Mouse (Mus musculus): Measurements from ENCODE around the gene Hs2st1. TPM values are rescaled to one million over a fixed set of nuclear protein-coding genes. Genes with fewer than 3 reads are reported as not detected.

The Hs2st1 gene
- total and polyA plus RNA-seq, 3 experiments, result 13.6 to 16.1 TPM; not detected in 1

DNA sequence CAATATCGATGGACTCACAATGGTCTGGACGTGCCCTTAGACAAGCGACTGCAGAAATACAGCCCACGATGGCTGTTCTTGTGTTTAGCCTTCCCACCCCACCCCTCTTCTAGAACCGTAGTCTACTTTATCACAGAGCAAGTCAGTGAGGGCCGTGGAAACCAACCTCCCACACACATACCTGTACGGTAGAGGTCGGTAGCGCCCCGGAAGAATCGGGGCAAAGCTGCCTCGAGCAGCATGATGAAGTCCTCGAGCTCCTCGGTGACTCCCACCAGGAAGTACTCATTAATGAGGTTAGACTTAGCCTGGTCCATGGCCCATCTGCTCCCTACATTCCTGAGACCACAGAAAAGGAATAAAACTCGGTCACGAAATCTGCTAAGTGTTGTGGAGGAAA, 134.7 kb downstream of the Hs2st1 start:
- no peak for TF ChIP-seq ZMIZ1 (IDR thresholded peaks at IDR 0.05; ENCODE audit: low read depth, low read length)
- TF ChIP-seq MAFK (IDR thresholded peaks at IDR 0.05; ENCODE audit: borderline replicate concordance, low read depth, low read length), result no peak
- TF ChIP-seq MAZ (IDR thresholded peaks at IDR 0.05; ENCODE audit: low read depth, low read length), result no peak
- no peak for TF ChIP-seq BHLHE40 (IDR thresholded peaks at IDR 0.05; ENCODE audit: borderline replicate concordance, low read depth, low read length)
- TF ChIP-seq SMC3 (IDR thresholded peaks at IDR 0.05; ENCODE audit: low read depth, low read length), result no peak
- TF ChIP-seq ZC3H11A (IDR thresholded peaks at IDR 0.05; ENCODE audit: low read depth, low read length), result no peak
- TF ChIP-seq TAL1 (IDR thresholded peaks at IDR 0.05; ENCODE audit: low read length), result no peak
- DNase-seq (ENCODE audit: low read depth, low spot score), result no peak
- Histone ChIP-seq H3K79me2 (ENCODE audit: control insufficient read depth, insufficient read depth, low read length, poor library complexity) (no peaks in the 10 kb centered on the region), H3K27me3 (ENCODE audit: control insufficient read depth in 1 of 2, insufficient read depth in 2 of 2, low read length in 2 of 2) (no peaks in the 10 kb centered on the region), H3K9ac (ENCODE audit: control insufficient read depth, low read depth, low read length, poor library complexity, severe bottlenecking) (no peak overlapping the region), H3K4me1 (ENCODE audit: control insufficient read depth in 1 of 2, insufficient read depth in 2 of 2, low read length in 2 of 2) (no peaks in the 10 kb centered on the region), H3K27ac (ENCODE audit: control insufficient read depth, low read depth, low read length) (no peak overlapping the region), H3K9me3 (replicated peaks; ENCODE audit: insufficient read depth, low read length) (no peaks in the 10 kb centered on the region), H3K36me3 (ENCODE audit: control insufficient read depth in 1 of 2, insufficient read depth in 2 of 2, low read length in 2 of 2) (no peaks in the 10 kb centered on the region; a peak in 1 of 4 replicates), H3K4me3 (ENCODE audit: control insufficient read depth in 1 of 2, insufficient read depth in 1 of 2, low read depth in 2 of 2, low read length in 2 of 2) (no peak overlapping the region)

DNA sequence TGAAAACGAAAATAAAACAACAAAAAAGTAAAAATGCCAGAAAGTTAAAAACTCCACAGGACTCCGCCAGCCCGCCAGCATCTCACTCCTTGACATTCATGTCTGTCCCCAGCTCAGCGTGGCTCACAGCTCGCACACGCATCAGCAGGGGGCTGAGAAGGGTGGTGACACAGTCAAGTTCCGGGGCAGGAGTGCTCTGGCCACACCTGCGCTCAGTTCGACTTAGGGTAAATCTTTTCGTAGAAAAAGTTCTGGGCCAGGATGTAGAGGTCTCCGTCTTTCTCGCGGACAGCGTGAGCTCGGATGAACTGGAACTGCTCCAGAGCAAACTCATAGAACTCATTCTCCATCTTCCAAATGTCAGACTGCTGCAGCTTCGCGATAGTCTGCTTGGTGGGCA, 135.7 kb downstream of the Hs2st1 start:
- no peaks in the 10 kb centered on the region for H3K79me2 ChIP-seq (ENCODE audit: control insufficient read depth, insufficient read depth, low read length, poor library complexity)
- H3K9me3 ChIP-seq (replicated peaks; ENCODE audit: insufficient read depth, low read length), result no peaks in the 10 kb centered on the region
- no peaks in the 10 kb centered on the region; a peak in 1 of 4 replicates for H3K36me3 ChIP-seq (ENCODE audit: control insufficient read depth in 1 of 2, insufficient read depth in 2 of 2, low read length in 2 of 2)
- no peak overlapping the region for H3K4me3 ChIP-seq (ENCODE audit: control insufficient read depth in 1 of 2, insufficient read depth in 1 of 2, low read depth in 2 of 2, low read length in 2 of 2)
- no peaks in the 10 kb centered on the region for H3K4me1 ChIP-seq (ENCODE audit: control insufficient read depth in 1 of 2, insufficient read depth in 2 of 2, low read length in 2 of 2)
- TF ChIP-seq RAD21 (IDR thresholded peaks at IDR 0.05; ENCODE audit: low read depth, low read length) (no peak), TCF12 (IDR thresholded peaks at IDR 0.05; ENCODE audit: low read depth, low read length) (no peak), MAX (IDR thresholded peaks at IDR 0.05; ENCODE audit: low read length) (no peak), JUND (IDR thresholded peaks at IDR 0.05; ENCODE audit: low read depth, low read length) (no peak), ZC3H11A (IDR thresholded peaks at IDR 0.05; ENCODE audit: low read depth, low read length) (no peak), KAT2A (conservative IDR thresholded peaks at IDR 0.05; ENCODE audit: low read depth, low read length) (no peak), MAZ (IDR thresholded peaks at IDR 0.05; ENCODE audit: low read depth, low read length) (no peak), GATA1 (IDR thresholded peaks at IDR 0.05; ENCODE audit: low read depth, low read length) (no peak), ELF1 (IDR thresholded peaks at IDR 0.05; ENCODE audit: low read depth, low read length) (no peak), ZKSCAN1 (IDR thresholded peaks at IDR 0.05; ENCODE audit: low read depth, low read length) (no peak), NRF1 (IDR thresholded peaks at IDR 0.05; ENCODE audit: insufficient read depth, low read depth, low read length, poor library complexity, severe bottlenecking) (no peak), ZMIZ1 (IDR thresholded peaks at IDR 0.05; ENCODE audit: low read depth, low read length) (no peak), GABPA (IDR thresholded peaks at IDR 0.05; ENCODE audit: low read depth, low read length) (no peak), USF1 (IDR thresholded peaks at IDR 0.05; ENCODE audit: low read depth, low read length) (no peak), MAFK (IDR thresholded peaks at IDR 0.05; ENCODE audit: borderline replicate concordance, low read depth, low read length) (no peak), TAL1 (IDR thresholded peaks at IDR 0.05; ENCODE audit: low read length) (no peak)
- H3K27me3 ChIP-seq (ENCODE audit: control insufficient read depth in 1 of 2, insufficient read depth in 2 of 2, low read length in 2 of 2), result no peaks in the 10 kb centered on the region
- DNase-seq (ENCODE audit: low read depth, low spot score), result no peak
- no peak overlapping the region for H3K27ac ChIP-seq (ENCODE audit: control insufficient read depth, low read depth, low read length)
- H3K9ac ChIP-seq (ENCODE audit: control insufficient read depth, low read depth, low read length, poor library complexity, severe bottlenecking), result no peak overlapping the region

All from MEL (cell line).